Mouse (Mus musculus) cerebellum, adult 2 months (tissue): ENCODE data around the gene Gm21976.

Experiments
- CTCF ChIP-seq: fragments of 200-500 bp; IDR thresholded peaks from 2 replicates; pipeline ENCODE4 v1.5.1; 2011; ENCODE audit warnings: low read depth, mild to moderate bottlenecking, control low read depth, low read length, moderate library complexity, borderline replicate concordance; ENCODE audit not compliant: insufficient read depth
- POLR2A ChIP-seq: fragments of 200-500 bp; IDR thresholded peaks from 2 replicates; pipeline ENCODE4 v1.6.1; 2011; ENCODE audit warnings: low read length, control low read depth, borderline replicate concordance; ENCODE audit not compliant: insufficient read depth

DNA sequence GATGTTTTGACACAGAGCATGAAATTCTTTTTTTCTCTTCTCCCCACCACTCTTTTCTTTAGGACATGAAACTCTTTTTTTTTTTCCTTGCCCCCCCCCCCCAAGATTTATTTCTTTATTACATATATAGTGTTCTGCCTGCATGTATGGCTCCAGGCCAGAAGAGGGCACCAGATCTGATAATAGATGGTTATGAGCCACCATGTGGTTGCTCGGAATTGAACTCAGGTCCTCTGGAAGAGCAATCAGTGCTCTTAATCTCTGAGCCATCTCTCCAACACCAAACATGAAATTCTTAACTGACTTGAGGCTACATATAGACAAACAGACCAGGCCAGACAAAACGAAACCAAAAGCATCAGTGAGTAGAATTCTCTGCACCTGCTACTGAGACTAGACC lies 2.2 kb upstream of the Gm21976 start:
- no peak for TF ChIP-seq POLR2A
- no peak for TF ChIP-seq CTCF
